Mouse (Mus musculus) bone marrow macrophage, adult 2 months (primary cell): ENCODE results near the gene Il6.

Source experiments
- CTCF ChIP-seq: IDR thresholded peaks from 2 replicates; pipeline ENCODE4 v1.5.1; 2012; ENCODE audit warnings: low read depth, mild to moderate bottlenecking, low read length, moderate library complexity
- POLR2A ChIP-seq: IDR thresholded peaks from 2 replicates; pipeline ENCODE4 v1.6.1; 2012; ENCODE audit warnings: mild to moderate bottlenecking, low read depth, low read length, borderline replicate concordance

GRCm38 (mm10) chr5:30067726-30068125 is 54.8 kb downstream of the Il6 start:
- TF ChIP-seq POLR2A (no peak), CTCF (no peak)
